22 mouse cellular contexts compared by ENCODE assay signal in genomic region chr6:91288251-91288785, GRCm38 (mm10).
A peak's percentile ranks its signal among the peaks of the same experiment; 100 is the strongest.
DNase-seq lines count a peak whose midpoint lies in the region; ATAC-seq lines count a peak whose summit lies in the region.
"Had no signal": no experiment of that assay in that cellular context is flagged by ENCODE, and none has a peak within 500 bp of the region (broad histone marks: within the 10 kb centered on the region; RNA-seq: fewer than 3 reads in every experiment).

No protein-coding gene starts in this region.

- H3K4me1 ChIP-seq in forebrain, embryonic 10.5 days = peaks cover 56% of the 10 kb centered on the region
- peaks cover 35% of the 10 kb centered on the region for H3K4me1 ChIP-seq in forebrain, embryonic 14.5 days (ENCODE audit: control insufficient read depth, insufficient read depth, low read length)
- peaks cover 6% of the 10 kb centered on the region for H3K4me1 ChIP-seq in kidney, embryonic 14.5 days (ENCODE audit: control insufficient read depth, insufficient read depth, low read length)

- H3K4me2 ChIP-seq in forebrain, embryonic 14.5 days (ENCODE audit: low read length) = no peak overlapping the region
- H3K4me2 ChIP-seq in kidney, embryonic 14.5 days (replicated peaks; ENCODE audit: low read depth, low read length) = no peak overlapping the region
- H3K4me2 ChIP-seq: embryonic facial prominence, embryonic 15.5 days; hindbrain, embryonic 15.5 days had no signal

- no peak overlapping the region for H3K9ac ChIP-seq in forebrain, embryonic 14.5 days (ENCODE audit: low read length)
- H3K9ac ChIP-seq in kidney, embryonic 14.5 days (ENCODE audit: low read depth, low read length) = no peak overlapping the region
- H3K9ac ChIP-seq: embryonic facial prominence, embryonic 15.5 days; hindbrain, embryonic 15.5 days had no signal

- WGBS in forebrain, embryonic 10.5 days = 48% methylated on average over 3 of the region's 3 CpGs
- WGBS in forebrain, embryonic 14.5 days = 48% methylated on average over 3 of the region's 3 CpGs
- WGBS in kidney, embryonic 14.5 days = 55% methylated on average over 3 of the region's 3 CpGs

- peaks cover 97% of the 10 kb centered on the region for H3K27me3 ChIP-seq in forebrain, embryonic 10.5 days (ENCODE audit: poor library complexity, severe bottlenecking)
- no peaks in the 10 kb centered on the region for H3K27me3 ChIP-seq in forebrain, embryonic 14.5 days (replicated peaks; ENCODE audit: control insufficient read depth, insufficient read depth, low read length)
- H3K27me3 ChIP-seq in kidney, embryonic 14.5 days (ENCODE audit: control insufficient read depth, insufficient read depth, low read length) = peaks cover 52% of the 10 kb centered on the region

- no peak for ATAC-seq in forebrain, embryonic 14.5 days
- no peak for ATAC-seq in kidney, embryonic 14.5 days (ENCODE audit: low FRiP score, low TSS enrichment)
- ATAC-seq: CD4-positive, CD25-positive, alpha-beta regulatory T cell, adult 4 months; intestine, embryonic 16.5 days had no signal

- H3K9me3 ChIP-seq in forebrain, embryonic 10.5 days = no peaks in the 10 kb centered on the region
- H3K9me3 ChIP-seq in forebrain, embryonic 14.5 days (replicated peaks; ENCODE audit: control insufficient read depth, low read length) = no peaks in the 10 kb centered on the region
- H3K9me3 ChIP-seq in kidney, embryonic 14.5 days (ENCODE audit: control insufficient read depth, low read length) = no peaks in the 10 kb centered on the region
- H3K9me3 ChIP-seq: embryonic facial prominence, embryonic 15.5 days; G1E; heart, embryonic 10.5 days; hindbrain, embryonic 15.5 days had no signal

- peak; percentile 52 for DNase-seq in cerebellum, adult 11-12 months
- no peak for DNase-seq in cerebellum, adult 11 months
- DNase-seq in forebrain, embryonic 10.5 days (ENCODE audit: extremely low spot score, low spot score) = no peak
- no peak for DNase-seq in forebrain, embryonic 14.5 days (ENCODE audit: low spot score)
- DNase-seq in heart, adult 11 months = peak; percentile 76
- DNase-seq in heart, postnatal 36 days = no peak
- DNase-seq in cerebellum, adult 9-10 months = peak; percentile 60
- DNase-seq: adrenal gland, postnatal 10 days; B cell, adult 2 months; embryo, embryonic 11 days; gastrocnemius, postnatal 36 days; heart, adult 18-20 months; heart, postnatal 10 days; kidney, adult 2 months had no signal

- no peak overlapping the region for H3K4me3 ChIP-seq in forebrain, embryonic 10.5 days
- no peak overlapping the region for H3K4me3 ChIP-seq in forebrain, embryonic 14.5 days (ENCODE audit: low read depth, low read length)
- H3K4me3 ChIP-seq in kidney, embryonic 14.5 days (ENCODE audit: low read length) = no peak overlapping the region
- H3K4me3 ChIP-seq: embryonic facial prominence, embryonic 15.5 days; erythroblast, embryonic 14.5 days; heart, embryonic 10.5 days; hindbrain, embryonic 15.5 days had no signal

- peak overlapping the region; percentile 72 for H3K27ac ChIP-seq in forebrain, embryonic 10.5 days
- H3K27ac ChIP-seq in forebrain, embryonic 14.5 days (ENCODE audit: low read depth, low read length) = no peak overlapping the region
- no peak overlapping the region for H3K27ac ChIP-seq in kidney, embryonic 14.5 days (ENCODE audit: low read depth, low read length)
- H3K27ac ChIP-seq: embryonic facial prominence, embryonic 15.5 days; heart, embryonic 10.5 days; hindbrain, embryonic 15.5 days had no signal

- H3K36me3 ChIP-seq in forebrain, embryonic 10.5 days (replicated peaks) = no peaks in the 10 kb centered on the region
- no peaks in the 10 kb centered on the region for H3K36me3 ChIP-seq in forebrain, embryonic 14.5 days (ENCODE audit: control insufficient read depth, insufficient read depth, low read length)
- H3K36me3 ChIP-seq in kidney, embryonic 14.5 days (ENCODE audit: control insufficient read depth, insufficient read depth, low read length) = no peaks in the 10 kb centered on the region
- H3K36me3 ChIP-seq: embryonic facial prominence, embryonic 15.5 days; G1E; heart, embryonic 10.5 days; hindbrain, embryonic 15.5 days had no signal

- intact Hi-C loops in heart, postnatal 36 days (cut with DNase I) = no loop called here

Comparison
In these comparisons a context has a peak if more than half of its experiments do, and no peak if none do; other contexts are left out.
1. DNase-seq: peak in cerebellum, adult 11-12 months (single experiment), heart, adult 11 months (single experiment) and cerebellum, adult 9-10 months (single experiment); none in cerebellum, adult 11 months (single experiment), forebrain, embryonic 10.5 days (single experiment), forebrain, embryonic 14.5 days (single experiment) and heart, postnatal 36 days (0 of 2).